Mouse (Mus musculus) liver, embryonic 13.5 days (tissue): ENCODE results near the gene Cd59b. TPM values are rescaled to one million over a fixed set of nuclear protein-coding genes. Genes with fewer than 3 reads are reported as not detected.
"Not testable (repeated sequence)": the region's sequence is repeated elsewhere in the genome, so short reads cannot be mapped to it uniquely, and the experiment has no call there.

Experiments used
- ATAC-seq: fragments of 200-750 bp; cut with Nextera tagmentation; 2 replicates; pipeline ENCODE4 v1.8.0; 2017; ENCODE audit warnings: low read depth, mild to moderate bottlenecking, moderate number of reproducible peaks, moderate library complexity
- DNase-seq: peaks from one replicate; pipeline ENCODE4 v3.0.0; 2022
- H3K27ac ChIP-seq: fragments of 300-500 bp; sonication (generic); 2 replicates; pipeline ENCODE4 v1.5.1; 2015; ENCODE audit warnings: moderate library complexity, mild to moderate bottlenecking, inconsistent platforms
- H3K27me3 ChIP-seq: fragments of 300-500 bp; sonication (generic); 2 replicates; pipeline ENCODE4 v1.6.1; 2015; ENCODE audit warnings: mild to moderate bottlenecking, inconsistent platforms
- H3K36me3 ChIP-seq: fragments of 300-500 bp; sonication (generic); 2 replicates; pipeline ENCODE4 v1.6.1; 2015; ENCODE audit warnings: mild to moderate bottlenecking, inconsistent platforms
- H3K4me1 ChIP-seq: fragments of 300-500 bp; sonication (generic); replicated peaks from 2 replicates; pipeline ENCODE4 v1.6.1; 2015; ENCODE audit warnings: inconsistent platforms
- H3K4me2 ChIP-seq: fragments of 300-500 bp; sonication (generic); 2 replicates; pipeline ENCODE4 v1.6.1; 2015; ENCODE audit warnings: inconsistent platforms, mild to moderate bottlenecking, moderate library complexity
- H3K4me3 ChIP-seq: fragments of 300-500 bp; sonication (generic); replicated peaks from 2 replicates; pipeline ENCODE4 v1.5.1; 2015; ENCODE audit warnings: mild to moderate bottlenecking, inconsistent platforms
- H3K9ac ChIP-seq: fragments of 300-500 bp; sonication (generic); 2 replicates; pipeline ENCODE4 v1.6.1; 2015; ENCODE audit warnings: mild to moderate bottlenecking, inconsistent platforms
- H3K9me3 ChIP-seq: fragments of 300-500 bp; sonication (generic); replicated peaks from 2 replicates; pipeline ENCODE4 v1.6.1; 2016; ENCODE audit warnings: inconsistent platforms
- WGBS: fragments of 180-500 bp; shearing (Covaris S2); methylation state at CpG from one replicate; pipeline ENCODE4 v1.1.7; 2015; ENCODE audit not compliant: insufficient replicate concordance; 5-methylcytosine and 5-hydroxymethylcytosine counted together
- polyA plus RNA-seq: library from polyadenylated mRNA; unstranded; fragments of >200 nt; fragmentation: Nextera tagmentation; extraction: Ambion mirVana; gene quantifications from 2 replicates; pipeline ENCODE4 v1.2.1, GENCODE M21; 2015

The Cd59b gene
- polyA plus RNA-seq, 1 experiment from 2014 or later, result 13.1 TPM

DNA sequence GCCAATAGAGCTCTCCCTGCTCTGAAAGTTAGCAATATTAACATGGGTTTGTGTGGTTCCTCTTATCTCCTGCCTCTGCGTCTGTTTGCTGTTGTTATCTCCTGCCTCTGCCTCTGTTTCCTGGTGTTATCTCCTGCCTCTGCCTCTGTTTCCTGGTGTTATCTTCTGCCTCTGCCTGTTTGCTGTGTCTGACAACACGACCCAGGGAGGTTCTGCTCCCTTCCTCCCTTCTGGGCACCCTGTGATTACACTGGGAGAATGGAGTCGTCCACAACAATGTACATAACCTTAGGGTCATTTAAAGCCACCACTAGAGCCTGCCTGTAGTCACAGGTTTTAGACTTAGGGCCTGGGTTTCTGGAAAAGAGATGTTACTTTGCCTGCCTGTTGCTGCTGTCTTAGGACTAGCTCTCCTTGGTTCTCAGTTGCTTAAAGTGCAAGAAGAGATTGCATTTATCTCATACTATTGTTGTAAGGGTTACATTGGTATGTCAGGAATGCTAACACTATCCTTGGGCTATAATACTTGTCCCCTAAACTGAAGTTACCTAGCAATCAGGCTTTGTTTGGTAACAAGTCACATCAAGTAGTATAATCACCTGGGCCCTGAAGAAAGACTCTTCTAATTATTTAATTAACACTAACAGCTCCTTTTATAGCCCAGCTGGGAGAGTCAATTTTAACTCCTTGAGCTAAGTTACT, 29.0 kb downstream of the Cd59b start:
- Histone ChIP-seq H3K9ac (peak overlapping the region; percentile 61), H3K27me3 (no peaks in the 10 kb centered on the region), H3K27ac (peak overlapping the region; percentile 97), H3K9me3 (no peaks in the 10 kb centered on the region), H3K4me1 (peaks cover 87% of the 10 kb centered on the region), H3K4me3 (peak overlapping the region; percentile 72), H3K36me3 (peaks cover 13% of the 10 kb centered on the region; the same call in 1 of the 2 replicates), H3K4me2 (peak overlapping the region; percentile 75)
- DNase-seq (peak; percentile 60), ATAC-seq (peak; percentile 90)
- WGBS, result 0% methylated on average over 3 of the region's 3 CpGs

DNA sequence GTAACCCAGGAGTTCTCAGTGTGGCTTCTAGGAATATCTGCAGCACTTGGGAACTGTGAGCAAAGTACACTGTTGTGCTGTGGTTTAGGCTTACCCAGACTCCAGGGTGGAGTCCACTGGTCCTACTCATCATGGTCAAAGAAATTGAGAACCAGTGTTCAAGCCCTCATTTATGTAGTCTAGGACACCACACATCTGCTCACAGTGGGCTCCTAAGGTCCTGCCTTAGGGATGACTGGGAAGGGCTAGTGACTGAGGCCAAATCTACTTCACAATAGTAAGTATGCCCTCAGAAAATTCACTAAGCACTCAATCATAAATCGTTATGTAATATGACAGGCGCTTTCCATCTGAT, 29.6 kb downstream of the Cd59b start:
- peaks cover 87% of the 10 kb centered on the region for H3K4me1 ChIP-seq
- ATAC-seq (no peak), DNase-seq (no peak)
- peak overlapping the region; percentile 97 for H3K27ac ChIP-seq
- no peaks in the 10 kb centered on the region for H3K9me3 ChIP-seq
- peaks cover 16% of the 10 kb centered on the region for H3K36me3 ChIP-seq
- H3K27me3 ChIP-seq, result no peaks in the 10 kb centered on the region
- H3K9ac ChIP-seq, result peak overlapping the region; percentile 61
- H3K4me3 ChIP-seq, result peak overlapping the region; percentile 72
- 82% methylated on average over 2 of the region's 2 CpGs for WGBS
- peak overlapping the region; percentile 75 for H3K4me2 ChIP-seq

DNA sequence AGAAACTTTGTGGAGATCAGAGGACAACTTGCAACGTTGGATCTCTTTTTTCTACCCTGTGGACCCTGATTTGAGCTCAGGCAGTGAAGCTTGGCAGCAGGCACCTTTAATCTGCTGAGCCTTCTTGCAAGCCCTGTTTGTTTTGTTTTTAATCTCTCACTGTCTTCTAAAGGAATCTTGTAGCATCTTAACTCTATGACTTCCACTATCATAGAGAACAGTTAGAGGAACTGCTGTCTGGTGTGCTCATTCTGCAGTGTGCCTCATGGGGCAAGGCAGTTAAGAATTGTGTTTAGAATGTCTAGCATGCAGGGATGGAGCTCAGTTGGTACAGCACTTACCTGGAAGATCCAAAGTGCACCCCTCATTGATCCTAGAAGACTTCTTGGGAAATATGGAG, 30.3 kb downstream of the Cd59b start:
- H3K4me2 ChIP-seq, result peak overlapping the region; percentile 75
- H3K36me3 ChIP-seq, result peaks cover 23% of the 10 kb centered on the region
- no peaks in the 10 kb centered on the region for H3K9me3 ChIP-seq
- H3K27ac ChIP-seq, result peak overlapping the region; percentile 97
- no peak for DNase-seq
- H3K4me1 ChIP-seq, result peaks cover 90% of the 10 kb centered on the region
- 37% methylated on average over 1 of the region's 1 CpGs for WGBS
- H3K4me3 ChIP-seq, result peak overlapping the region; percentile 8
- ATAC-seq, result no peak
- no peaks in the 10 kb centered on the region for H3K27me3 ChIP-seq
- peak overlapping the region; percentile 63 for H3K9ac ChIP-seq

DNA sequence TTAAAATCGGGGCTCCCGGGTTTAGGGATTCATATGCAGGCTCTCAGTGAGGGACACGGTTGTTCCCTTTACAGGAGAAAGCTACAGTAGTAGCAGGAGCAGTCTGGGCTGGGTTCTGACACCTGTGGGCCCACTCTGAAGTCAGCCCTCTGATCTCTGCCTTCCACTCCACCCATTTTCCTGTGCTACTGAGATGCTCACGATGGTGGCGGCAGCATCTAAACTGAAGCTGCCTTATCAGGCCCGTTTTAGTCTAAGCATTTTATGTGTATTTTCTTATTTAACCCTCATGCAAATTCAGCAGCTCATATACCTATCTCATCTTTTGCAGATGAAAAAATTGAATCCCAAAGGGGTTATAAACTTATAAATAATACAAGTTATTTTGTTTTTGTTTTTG, 35.2 kb downstream of the Cd59b start:
- H3K9me3 ChIP-seq, result no peaks in the 10 kb centered on the region
- H3K36me3 ChIP-seq, result peaks cover 45% of the 10 kb centered on the region
- H3K27me3 ChIP-seq, result no peaks in the 10 kb centered on the region
- WGBS, result 71% methylated on average over 6 of the region's 6 CpGs
- H3K27ac ChIP-seq, result no peak overlapping the region
- DNase-seq (no peak), ATAC-seq (no peak)
- H3K4me1 ChIP-seq, result peaks cover 87% of the 10 kb centered on the region
- no peak overlapping the region for H3K4me3 ChIP-seq
- no peak overlapping the region for H3K9ac ChIP-seq
- no peak overlapping the region for H3K4me2 ChIP-seq

DNA sequence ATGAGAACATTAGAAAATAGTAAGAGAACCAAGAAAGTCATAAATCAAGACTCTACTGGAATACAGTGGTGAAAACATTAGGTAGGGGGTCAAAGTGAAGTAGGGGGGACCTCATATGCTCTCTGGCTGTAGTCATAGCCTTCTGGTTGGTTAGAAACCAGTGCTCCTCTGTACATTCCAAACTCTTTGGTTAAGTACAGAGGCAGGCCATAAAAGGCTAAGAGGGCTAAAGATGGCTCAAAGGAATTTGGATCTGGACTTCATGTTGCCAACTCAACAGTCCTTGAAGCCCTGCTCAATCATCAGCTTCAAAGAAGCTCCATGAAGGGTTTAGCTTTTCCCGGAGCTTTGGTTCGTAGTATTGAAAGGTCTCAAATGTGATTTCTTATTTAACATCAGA, 39.4 kb downstream of the Cd59b start:
- not testable (repeated sequence) for DNase-seq, ATAC-seq, H3K4me3 ChIP-seq, H3K4me2 ChIP-seq, H3K9me3 ChIP-seq, H3K27me3 ChIP-seq
- peaks cover 55% of the 10 kb centered on the region for H3K36me3 ChIP-seq
- 0 out of 2 replicates have a peak overlapping the region, but pooled peaks have one; percentile 43 for H3K9ac ChIP-seq
- 81% methylated on average over 2 of the region's 2 CpGs for WGBS
- H3K27ac ChIP-seq, result peak overlapping the region; percentile 59; the same call in 1 of the 2 replicates
- H3K4me1 ChIP-seq, result peaks cover 55% of the 10 kb centered on the region

DNA sequence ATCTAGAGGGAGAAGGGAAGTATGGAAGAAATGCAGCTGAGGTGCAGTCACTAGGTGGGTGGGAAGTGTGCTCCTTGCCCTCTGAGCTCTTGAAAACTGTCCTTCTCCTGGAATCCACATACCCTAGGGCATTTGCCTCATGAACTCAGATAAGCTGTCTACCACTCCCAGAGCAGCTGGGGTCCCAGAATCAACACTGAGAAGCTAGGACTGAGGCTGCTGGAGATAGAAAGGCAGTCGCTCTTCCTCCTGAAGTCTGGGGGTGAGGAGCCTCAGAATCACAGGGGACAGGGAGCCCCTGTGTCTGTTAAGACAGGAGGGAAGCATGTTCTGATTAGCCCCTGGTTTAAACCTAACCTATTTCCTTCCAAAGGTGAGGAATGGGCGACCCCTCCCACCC, 39.9 kb downstream of the Cd59b start:
- peaks cover 51% of the 10 kb centered on the region for H3K4me1 ChIP-seq
- peak overlapping the region; percentile 59; the same call in 1 of the 2 replicates for H3K27ac ChIP-seq
- H3K27me3 ChIP-seq, result no peaks in the 10 kb centered on the region
- DNase-seq, result no peak
- H3K36me3 ChIP-seq, result peaks cover 54% of the 10 kb centered on the region
- no peaks in the 10 kb centered on the region for H3K9me3 ChIP-seq
- 17% methylated on average over 2 of the region's 2 CpGs for WGBS
- peak overlapping the region; percentile 43; the same call in 1 of the 2 replicates for H3K9ac ChIP-seq
- peak; percentile 49 for ATAC-seq
- no peak overlapping the region for H3K4me3 ChIP-seq
- no peak overlapping the region for H3K4me2 ChIP-seq

DNA sequence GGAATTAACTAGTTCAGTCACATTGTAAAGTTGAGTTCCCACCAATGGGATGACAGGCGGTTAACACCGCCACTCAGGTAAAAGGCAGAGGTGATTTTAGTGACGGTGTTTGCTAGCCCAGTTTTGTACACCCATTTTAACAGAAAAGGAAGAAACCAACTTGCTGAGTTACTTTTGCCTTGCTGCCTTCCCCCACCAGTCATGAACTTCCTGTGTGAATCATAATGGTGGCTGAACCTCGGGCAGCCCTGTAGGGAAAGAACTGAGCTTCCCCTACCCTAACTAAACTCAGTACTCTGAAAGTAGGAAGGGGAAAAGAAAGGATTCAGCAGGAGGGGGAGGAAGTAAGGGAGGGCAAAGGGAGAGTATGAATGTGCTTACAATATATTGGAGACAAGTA, 40.4 kb downstream of the Cd59b start:
- H3K4me3 ChIP-seq, result no peak overlapping the region
- no peak overlapping the region for H3K9ac ChIP-seq
- ATAC-seq (no peak), DNase-seq (no peak)
- WGBS, result 72% methylated on average over 4 of the region's 4 CpGs
- peaks cover 48% of the 10 kb centered on the region for H3K4me1 ChIP-seq
- no peaks in the 10 kb centered on the region for H3K9me3 ChIP-seq
- H3K27ac ChIP-seq, result peak overlapping the region; percentile 59
- no peak overlapping the region for H3K4me2 ChIP-seq
- H3K27me3 ChIP-seq, result no peaks in the 10 kb centered on the region
- peaks cover 55% of the 10 kb centered on the region for H3K36me3 ChIP-seq

DNA sequence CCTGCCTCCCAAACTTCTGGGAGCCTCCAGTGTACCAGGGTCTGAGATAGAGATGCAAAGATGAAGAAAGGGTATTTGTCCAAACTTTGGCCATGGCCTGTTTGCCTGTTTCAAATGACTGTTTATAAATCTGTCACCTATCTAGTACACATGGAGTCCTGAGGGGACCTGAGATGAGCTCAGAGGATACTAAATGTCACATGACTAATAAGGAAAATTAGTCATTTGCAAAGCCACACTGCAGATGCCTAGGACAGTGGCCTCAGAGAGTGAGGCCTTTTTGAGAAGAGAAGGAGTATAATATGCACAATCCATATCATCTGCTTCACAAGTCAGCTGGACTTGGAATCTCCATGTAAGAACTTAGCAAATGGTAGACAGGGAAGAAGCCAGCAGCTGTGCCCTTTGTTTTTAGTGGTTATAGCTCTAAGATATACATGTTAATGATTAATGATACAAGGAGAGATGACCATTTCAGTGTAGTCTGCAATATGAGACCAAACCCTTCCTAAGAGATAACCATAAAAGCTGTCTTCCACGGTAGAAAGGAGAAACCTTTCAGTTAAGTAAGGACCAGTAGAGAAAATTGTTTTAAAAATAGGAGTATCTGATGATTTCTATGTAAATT, 41.6 kb downstream of the Cd59b start:
- H3K9ac ChIP-seq, H3K9me3 ChIP-seq, H3K4me3 ChIP-seq, H3K27ac ChIP-seq, ATAC-seq, H3K4me2 ChIP-seq, DNase-seq, H3K27me3 ChIP-seq: not testable (repeated sequence)
- WGBS, result no CpG with 5 or more reads among the region's 1 CpGs
- Histone ChIP-seq H3K4me1 (peaks cover 42% of the 10 kb centered on the region), H3K36me3 (peaks cover 48% of the 10 kb centered on the region)

DNA sequence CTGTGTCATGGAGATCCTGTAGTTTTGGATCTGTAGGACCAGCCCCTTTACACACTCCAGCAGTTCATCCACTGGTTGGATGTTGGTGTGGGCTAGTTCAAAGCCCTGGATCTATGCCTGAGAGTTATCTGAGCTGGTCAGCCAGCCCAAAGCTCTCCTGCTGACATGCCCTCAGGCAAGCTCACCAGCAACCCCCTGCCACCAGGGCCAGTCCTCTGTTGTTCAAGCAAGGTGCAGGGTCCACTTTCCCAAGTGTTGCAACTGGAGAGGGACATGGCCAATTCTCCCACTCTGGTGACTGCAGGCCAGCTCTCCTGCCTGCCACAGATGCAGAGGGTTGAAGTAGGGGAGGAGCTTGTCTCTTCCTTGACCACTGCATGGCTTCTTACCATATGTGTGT, 43.9 kb downstream of the Cd59b start:
- H3K27ac ChIP-seq, H3K4me3 ChIP-seq, DNase-seq, H3K27me3 ChIP-seq, H3K9me3 ChIP-seq, H3K4me2 ChIP-seq, H3K9ac ChIP-seq: not testable (repeated sequence)
- peaks cover 34% of the 10 kb centered on the region for H3K4me1 ChIP-seq
- H3K36me3 ChIP-seq, result peaks cover 51% of the 10 kb centered on the region
- peak; percentile 69 for ATAC-seq

DNA sequence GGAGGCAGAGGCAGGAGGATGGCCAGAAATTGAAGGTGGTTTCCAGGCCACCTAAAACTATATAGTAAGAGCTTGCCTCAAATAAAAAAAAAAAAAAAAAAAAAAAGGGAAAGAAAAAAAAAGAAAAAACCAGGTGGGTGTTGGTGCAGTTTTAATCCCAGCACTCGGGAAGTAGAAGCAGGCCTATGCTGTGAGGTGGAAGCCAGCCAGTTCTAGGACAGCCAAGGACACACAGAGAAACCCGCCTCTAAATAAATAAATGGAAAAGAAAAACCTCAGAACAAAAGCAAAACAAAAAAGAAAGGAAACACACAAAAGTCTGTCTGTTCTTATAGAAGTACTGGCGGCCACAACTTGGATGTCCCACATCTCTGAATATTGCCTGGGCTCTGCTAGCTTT, 45.2 kb downstream of the Cd59b start:
- Histone ChIP-seq H3K4me3 (no peak overlapping the region), H3K27ac (no peak overlapping the region), H3K27me3 (no peaks in the 10 kb centered on the region), H3K36me3 (peaks cover 47% of the 10 kb centered on the region), H3K9me3 (no peaks in the 10 kb centered on the region), H3K4me1 (peaks cover 37% of the 10 kb centered on the region), H3K9ac (no peak overlapping the region), H3K4me2 (no peak overlapping the region)
- ATAC-seq, result no peak
- 84% methylated on average over 3 of the region's 3 CpGs for WGBS
- no peak for DNase-seq

DNA sequence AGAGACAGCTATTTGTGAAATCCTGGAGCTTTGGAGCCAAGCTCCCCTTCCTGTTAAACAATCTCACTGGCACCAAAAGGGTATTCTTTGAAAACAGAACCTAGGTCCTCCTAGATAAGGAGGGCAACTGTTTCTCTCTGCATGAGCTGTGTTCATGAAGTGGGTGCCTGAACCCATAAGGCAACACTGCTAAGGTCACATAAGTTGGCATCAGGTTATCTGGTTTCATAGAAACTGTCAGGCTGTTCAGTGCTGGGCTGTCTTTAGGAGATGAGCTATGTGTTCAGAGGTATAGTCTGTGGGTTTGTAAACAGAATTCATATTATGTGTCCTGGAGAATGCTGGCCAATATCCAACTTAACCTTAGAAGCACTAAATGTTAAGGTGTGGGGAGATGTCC, 47.5 kb downstream of the Cd59b start:
- H3K27me3 ChIP-seq, ATAC-seq, DNase-seq, H3K9me3 ChIP-seq, H3K9ac ChIP-seq, H3K4me2 ChIP-seq, H3K4me3 ChIP-seq: not testable (repeated sequence)
- peak overlapping the region; percentile 62; the same call in 1 of the 2 replicates for H3K27ac ChIP-seq
- peaks cover 36% of the 10 kb centered on the region for H3K36me3 ChIP-seq
- H3K4me1 ChIP-seq, result peaks cover 56% of the 10 kb centered on the region

DNA sequence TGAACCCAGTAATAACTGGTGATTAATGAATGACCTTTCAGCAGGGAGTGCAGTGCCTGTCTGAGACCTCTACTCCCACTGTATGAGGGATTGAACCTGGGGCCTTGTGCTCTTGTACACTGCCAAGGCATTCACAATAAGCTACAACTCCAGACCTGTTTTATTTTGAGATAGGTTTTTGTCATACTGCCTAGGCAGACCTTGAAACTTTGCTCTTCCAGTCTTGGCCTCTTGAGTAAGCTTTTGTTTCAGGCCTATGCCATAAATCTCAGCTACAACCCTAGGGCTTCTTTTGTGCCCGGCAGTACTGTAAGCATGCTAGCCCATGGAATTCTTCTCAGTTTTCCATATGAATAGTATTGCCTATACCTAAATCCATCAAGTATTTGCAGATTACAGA, 49.4 kb downstream of the Cd59b start:
- Histone ChIP-seq H3K9ac (no peak overlapping the region), H3K4me3 (no peak overlapping the region), H3K27ac (peak overlapping the region; percentile 53), H3K4me2 (no peak overlapping the region), H3K4me1 (peaks cover 68% of the 10 kb centered on the region), H3K27me3 (no peaks in the 10 kb centered on the region), H3K9me3 (no peaks in the 10 kb centered on the region), H3K36me3 (peaks cover 23% of the 10 kb centered on the region)
- WGBS, result 85% methylated on average over 1 of the region's 1 CpGs
- ATAC-seq (no peak), DNase-seq (no peak)
